Mouse (Mus musculus): ENCODE results near the gene Vps29. TPM values are rescaled to one million over a fixed set of nuclear protein-coding genes. Genes with fewer than 3 reads are reported as not detected.

The Vps29 gene
- polyA plus RNA-seq, 2 experiments, result 106 to 212 TPM

DNA sequence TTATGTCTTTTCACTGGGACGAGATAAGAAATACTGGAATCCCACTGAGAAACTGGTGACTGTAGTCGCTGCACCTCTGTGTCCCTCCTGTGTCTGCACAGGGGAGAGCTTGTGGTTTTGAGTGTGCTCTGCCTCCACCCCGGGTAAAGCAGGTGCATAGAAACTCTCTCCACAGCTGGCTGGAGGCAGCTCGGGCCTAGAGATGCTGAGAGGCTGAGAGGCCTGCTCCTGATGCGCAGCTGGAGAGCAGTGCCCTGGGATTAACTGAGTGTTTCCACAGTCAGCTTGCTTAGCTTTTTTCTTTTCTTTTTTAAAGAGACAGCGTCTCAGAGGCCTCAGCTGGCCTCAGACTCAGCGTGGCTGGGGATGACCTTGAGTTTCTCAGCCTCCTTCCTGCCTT, 42.5 kb upstream of the Vps29 start:
- no peak overlapping the region for H3K4me2 ChIP-seq (replicated peaks; ENCODE audit: low read depth, low read length, severe bottlenecking)
- peaks cover 44% of the 10 kb centered on the region for H3K36me3 ChIP-seq (ENCODE audit: control insufficient read depth, insufficient read depth, low read length)
- 70% methylated on average over 7 of the region's 7 CpGs for WGBS
- H3K27me3 ChIP-seq (ENCODE audit: control insufficient read depth, insufficient read depth, low read length), result no peaks in the 10 kb centered on the region
- H3K4me1 ChIP-seq (ENCODE audit: control insufficient read depth, insufficient read depth, low read length), result 0 out of 2 replicates have a peak, but pooled peaks cover 4% of the 10 kb centered on the region
- DNase-seq (ENCODE audit: low spot score) (no peak), ATAC-seq (ENCODE audit: low FRiP score, low read depth) (no peak)
- no peaks in the 10 kb centered on the region for H3K9me3 ChIP-seq (ENCODE audit: control insufficient read depth, low read length)
- no peak overlapping the region for H3K27ac ChIP-seq (replicated peaks; ENCODE audit: low read depth, low read length)
- TF ChIP-seq POLR2A (IDR thresholded peaks at IDR 0.05; ENCODE audit: borderline replicate concordance, extremely low read depth, insufficient read depth, insufficient read length), result no peak
- no peak overlapping the region for H3K4me3 ChIP-seq (replicated peaks; ENCODE audit: low read length)
- no peak overlapping the region for H3K9ac ChIP-seq (ENCODE audit: low read depth, low read length, severe bottlenecking)

DNA sequence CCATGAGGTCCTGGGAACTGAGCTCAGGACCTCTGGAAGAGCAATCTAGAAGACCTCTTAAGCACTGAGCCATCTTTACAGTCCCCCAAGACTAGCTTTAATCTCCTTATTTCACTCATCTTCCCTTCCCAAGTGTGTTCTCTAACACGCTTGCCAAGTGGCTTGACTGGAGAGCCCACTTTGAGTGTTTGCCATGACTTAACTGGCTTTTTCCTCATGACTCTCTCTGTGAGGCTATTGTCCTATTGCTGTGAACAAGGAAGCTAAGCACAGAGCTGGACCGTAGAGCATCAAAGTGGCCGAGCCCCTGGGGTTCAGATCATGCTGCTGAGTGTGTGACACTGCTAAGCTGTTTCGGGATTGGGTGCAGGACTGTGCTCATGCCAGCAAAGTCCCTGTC, 41.8 kb upstream of the Vps29 start:
- Histone ChIP-seq H3K27ac (replicated peaks; ENCODE audit: low read depth, low read length) (no peak overlapping the region), H3K9me3 (ENCODE audit: control insufficient read depth, low read length) (no peaks in the 10 kb centered on the region), H3K4me2 (replicated peaks; ENCODE audit: low read depth, low read length, severe bottlenecking) (no peak overlapping the region), H3K36me3 (ENCODE audit: control insufficient read depth, insufficient read depth, low read length) (peaks cover 44% of the 10 kb centered on the region), H3K27me3 (ENCODE audit: control insufficient read depth, insufficient read depth, low read length) (no peaks in the 10 kb centered on the region), H3K9ac (ENCODE audit: low read depth, low read length, severe bottlenecking) (no peak overlapping the region), H3K4me3 (replicated peaks; ENCODE audit: low read length) (no peak overlapping the region), H3K4me1 (ENCODE audit: control insufficient read depth, insufficient read depth, low read length) (0 out of 2 replicates have a peak, but pooled peaks cover 4% of the 10 kb centered on the region)
- no peak for ATAC-seq (ENCODE audit: low FRiP score, low read depth)
- 97% methylated on average over 4 of the region's 4 CpGs for WGBS
- no peak for DNase-seq (ENCODE audit: low spot score)
- no peak for TF ChIP-seq POLR2A (IDR thresholded peaks at IDR 0.05; ENCODE audit: borderline replicate concordance, extremely low read depth, insufficient read depth, insufficient read length)

DNA sequence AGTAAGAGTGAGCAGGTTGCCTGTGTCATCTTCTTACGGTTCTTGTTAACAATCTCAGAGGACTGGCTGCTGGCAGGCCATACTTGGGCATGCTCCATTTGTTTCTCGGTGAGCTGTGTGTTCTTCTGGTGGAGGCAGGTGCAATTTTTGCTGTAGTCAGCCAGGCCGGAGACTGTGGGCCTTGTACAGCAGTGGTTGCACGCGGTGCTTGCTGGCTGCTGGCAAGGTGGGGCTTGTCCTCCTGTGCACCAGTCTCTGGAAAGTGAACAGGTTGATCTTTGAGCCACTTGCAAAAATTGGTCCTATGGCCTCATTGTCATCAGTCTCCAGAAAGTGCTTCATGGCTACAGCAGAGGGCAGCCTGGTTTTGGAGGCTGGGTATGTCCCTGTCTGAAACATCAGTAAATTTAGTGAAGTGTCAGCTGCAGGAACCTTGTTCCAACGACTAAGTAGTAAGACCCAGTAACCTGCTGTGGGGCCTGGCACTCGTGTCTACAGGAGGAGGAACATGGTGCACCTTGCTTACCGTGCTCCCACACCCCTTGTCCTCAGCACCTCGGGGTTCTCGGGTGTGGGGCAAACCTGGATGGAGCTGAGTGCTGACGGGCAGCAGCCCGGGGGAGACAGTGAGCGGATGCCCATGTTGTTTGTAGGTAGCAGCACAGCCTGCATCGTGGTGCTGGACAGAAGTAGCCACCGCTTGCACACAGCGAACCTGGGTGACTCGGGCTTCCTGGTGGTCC, 41.1 kb upstream of the Vps29 start:
- ATAC-seq (ENCODE audit: low FRiP score, low read depth), result no peak
- H3K36me3 ChIP-seq (ENCODE audit: control insufficient read depth, insufficient read depth, low read length), result peaks cover 43% of the 10 kb centered on the region

DNA sequence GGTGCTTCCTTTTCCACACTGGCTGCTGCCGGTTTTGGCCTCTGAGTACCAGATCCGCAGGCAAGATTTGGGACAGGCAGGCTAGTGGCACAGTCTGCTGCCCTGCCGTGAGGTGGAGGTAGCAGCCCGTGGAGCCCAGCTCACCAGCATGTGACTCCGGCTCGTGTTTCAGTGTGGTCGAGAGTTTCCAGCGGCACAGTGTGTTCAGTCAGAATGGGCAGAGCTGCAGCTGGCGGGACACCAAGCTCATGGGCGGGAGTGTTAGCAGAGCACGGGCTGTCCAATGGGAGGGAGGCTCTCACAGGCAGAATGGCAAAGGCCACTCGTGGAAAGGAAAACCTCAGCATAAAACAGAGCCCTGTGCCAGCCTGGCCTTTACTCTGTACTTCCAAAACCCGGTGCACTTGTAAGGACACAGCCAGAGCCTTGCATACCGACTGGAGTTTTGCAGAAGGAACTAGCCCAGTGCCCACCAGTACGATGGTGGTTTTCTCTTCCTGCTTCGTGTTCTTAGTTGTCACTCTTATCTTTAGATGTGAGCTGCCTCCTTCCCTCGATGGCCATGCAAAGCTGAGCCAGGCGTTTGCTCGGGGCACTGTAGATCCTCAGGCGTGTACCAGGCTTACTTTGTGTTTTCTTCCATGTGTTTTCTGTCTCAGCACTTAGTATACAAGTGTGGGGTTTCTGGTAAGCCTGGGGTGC, 39.1 kb upstream of the Vps29 start:
- Histone ChIP-seq H3K9me3 (ENCODE audit: control insufficient read depth, low read length) (no peaks in the 10 kb centered on the region), H3K27me3 (ENCODE audit: control insufficient read depth, insufficient read depth, low read length) (no peaks in the 10 kb centered on the region), H3K4me1 (ENCODE audit: control insufficient read depth, insufficient read depth, low read length) (peaks cover 7% of the 10 kb centered on the region; the same call in 1 of the 2 replicates), H3K9ac (ENCODE audit: low read depth, low read length, severe bottlenecking) (no peak overlapping the region), H3K27ac (replicated peaks; ENCODE audit: low read depth, low read length) (no peak overlapping the region), H3K4me3 (replicated peaks; ENCODE audit: low read length) (no peak overlapping the region), H3K36me3 (ENCODE audit: control insufficient read depth, insufficient read depth, low read length) (peaks cover 37% of the 10 kb centered on the region), H3K4me2 (replicated peaks; ENCODE audit: low read depth, low read length, severe bottlenecking) (no peak overlapping the region)
- ATAC-seq (ENCODE audit: low FRiP score, low read depth) (peak; percentile 74), DNase-seq (ENCODE audit: low spot score) (peak; percentile 64)
- TF ChIP-seq POLR2A (IDR thresholded peaks at IDR 0.05; ENCODE audit: borderline replicate concordance, extremely low read depth, insufficient read depth, insufficient read length), result no peak
- WGBS, result 69% methylated on average over 20 of the region's 20 CpGs

More for the DNA sequence above, 41.1 kb upstream of the Vps29 start:
- Histone ChIP-seq H3K4me1 (ENCODE audit: control insufficient read depth, insufficient read depth, low read length) (0 out of 2 replicates have a peak, but pooled peaks cover 4% of the 10 kb centered on the region), H3K4me2 (replicated peaks; ENCODE audit: low read depth, low read length, severe bottlenecking) (no peak overlapping the region), H3K27ac (replicated peaks; ENCODE audit: low read depth, low read length) (no peak overlapping the region), H3K4me3 (replicated peaks; ENCODE audit: low read length) (no peak overlapping the region), H3K9ac (ENCODE audit: low read depth, low read length, severe bottlenecking) (no peak overlapping the region), H3K27me3 (ENCODE audit: control insufficient read depth, insufficient read depth, low read length) (no peaks in the 10 kb centered on the region), H3K9me3 (ENCODE audit: control insufficient read depth, low read length) (no peaks in the 10 kb centered on the region)
- no peak for TF ChIP-seq POLR2A (IDR thresholded peaks at IDR 0.05; ENCODE audit: borderline replicate concordance, extremely low read depth, insufficient read depth, insufficient read length)
- no peak for DNase-seq (ENCODE audit: low spot score)
- WGBS, result 90% methylated on average over 17 of the region's 17 CpGs

DNA sequence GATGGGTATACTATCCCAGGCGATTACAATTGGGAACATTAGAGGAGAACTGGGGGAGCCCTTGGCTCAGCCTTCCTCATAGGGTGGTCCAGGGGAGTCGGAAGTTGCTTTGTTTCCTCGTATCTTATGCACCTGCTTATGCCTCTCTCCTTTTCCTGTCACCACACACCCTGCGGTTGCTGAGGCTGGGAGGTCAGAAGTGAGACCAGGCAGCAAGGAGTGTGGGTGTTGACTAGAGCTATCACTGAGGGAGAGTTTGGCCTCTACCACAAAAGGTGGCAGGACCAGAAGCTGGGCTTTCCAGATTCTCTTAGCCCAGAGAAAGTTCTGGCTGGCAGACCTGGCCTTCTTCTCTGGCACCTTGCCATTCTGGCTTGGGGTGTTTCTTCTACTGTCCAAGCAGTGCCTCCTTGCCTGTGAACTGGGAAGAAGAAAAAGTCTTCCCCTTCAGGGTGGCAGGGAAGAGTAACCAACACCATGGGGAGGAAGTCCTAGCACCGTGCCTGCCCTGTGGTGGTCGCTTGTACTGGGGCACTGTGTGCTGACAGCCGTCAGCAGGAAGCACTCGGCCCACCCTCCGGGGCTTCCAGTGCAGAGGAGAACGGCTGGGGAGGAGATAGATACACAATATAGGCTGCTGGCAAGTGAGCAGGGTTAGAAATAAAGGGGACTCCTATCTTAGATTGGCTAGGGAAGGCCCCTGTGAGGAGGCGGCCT, 36.7 kb upstream of the Vps29 start:
- no peak for TF ChIP-seq POLR2A (IDR thresholded peaks at IDR 0.05; ENCODE audit: borderline replicate concordance, extremely low read depth, insufficient read depth, insufficient read length)
- ATAC-seq (ENCODE audit: low FRiP score, low read depth) (no peak), DNase-seq (ENCODE audit: low spot score) (no peak)
- WGBS, result 79% methylated on average over 11 of the region's 11 CpGs
- H3K9ac ChIP-seq (ENCODE audit: low read depth, low read length, severe bottlenecking), result no peak overlapping the region
- peaks cover 7% of the 10 kb centered on the region; the same call in 1 of the 2 replicates for H3K4me1 ChIP-seq (ENCODE audit: control insufficient read depth, insufficient read depth, low read length)
- H3K4me3 ChIP-seq (replicated peaks; ENCODE audit: low read length), result no peak overlapping the region
- H3K27me3 ChIP-seq (ENCODE audit: control insufficient read depth, insufficient read depth, low read length), result no peaks in the 10 kb centered on the region
- H3K4me2 ChIP-seq (replicated peaks; ENCODE audit: low read depth, low read length, severe bottlenecking), result no peak overlapping the region
- H3K27ac ChIP-seq (replicated peaks; ENCODE audit: low read depth, low read length), result no peak overlapping the region
- no peaks in the 10 kb centered on the region for H3K9me3 ChIP-seq (ENCODE audit: control insufficient read depth, low read length)
- H3K36me3 ChIP-seq (ENCODE audit: control insufficient read depth, insufficient read depth, low read length), result peaks cover 38% of the 10 kb centered on the region
